Mouse (Mus musculus): ENCODE results near the gene Cnga3. TPM values are rescaled to one million over a fixed set of nuclear protein-coding genes. Genes with fewer than 3 reads are reported as not detected.

Cnga3 gene
- polyA plus RNA-seq, 1 experiment from 2014 or later: not detected

GRCm38 (mm10) chr1:37307586-37307985 is 93.4 kb downstream of the Cnga3 start:
- Histone ChIP-seq H3K9me3 (ENCODE audit: control insufficient read depth, low read length) (0 out of 2 replicates have a peak, but pooled peaks cover 2% of the 10 kb centered on the region), H3K9ac (ENCODE audit: low read length) (no peak overlapping the region), H3K36me3 (ENCODE audit: control insufficient read depth, insufficient read depth, low read length) (no peaks in the 10 kb centered on the region), H3K4me1 (ENCODE audit: control insufficient read depth, insufficient read depth, low read length) (no peaks in the 10 kb centered on the region), H3K4me2 (ENCODE audit: low read depth, severe bottlenecking) (no peak overlapping the region), H3K27ac (replicated peaks; ENCODE audit: low read depth, low read length) (no peak overlapping the region), H3K27me3 (ENCODE audit: control insufficient read depth, insufficient read depth, low read length) (no peaks in the 10 kb centered on the region), H3K4me3 (ENCODE audit: low read depth, low read length) (no peak overlapping the region)
- ATAC-seq (ENCODE audit: insufficient number of reproducible peaks, low FRiP score, low TSS enrichment, low read depth) (no peak), DNase-seq (ENCODE audit: low spot score) (no peak)
- 96% methylated on average over 2 of the region's 2 CpGs for WGBS

DNA sequence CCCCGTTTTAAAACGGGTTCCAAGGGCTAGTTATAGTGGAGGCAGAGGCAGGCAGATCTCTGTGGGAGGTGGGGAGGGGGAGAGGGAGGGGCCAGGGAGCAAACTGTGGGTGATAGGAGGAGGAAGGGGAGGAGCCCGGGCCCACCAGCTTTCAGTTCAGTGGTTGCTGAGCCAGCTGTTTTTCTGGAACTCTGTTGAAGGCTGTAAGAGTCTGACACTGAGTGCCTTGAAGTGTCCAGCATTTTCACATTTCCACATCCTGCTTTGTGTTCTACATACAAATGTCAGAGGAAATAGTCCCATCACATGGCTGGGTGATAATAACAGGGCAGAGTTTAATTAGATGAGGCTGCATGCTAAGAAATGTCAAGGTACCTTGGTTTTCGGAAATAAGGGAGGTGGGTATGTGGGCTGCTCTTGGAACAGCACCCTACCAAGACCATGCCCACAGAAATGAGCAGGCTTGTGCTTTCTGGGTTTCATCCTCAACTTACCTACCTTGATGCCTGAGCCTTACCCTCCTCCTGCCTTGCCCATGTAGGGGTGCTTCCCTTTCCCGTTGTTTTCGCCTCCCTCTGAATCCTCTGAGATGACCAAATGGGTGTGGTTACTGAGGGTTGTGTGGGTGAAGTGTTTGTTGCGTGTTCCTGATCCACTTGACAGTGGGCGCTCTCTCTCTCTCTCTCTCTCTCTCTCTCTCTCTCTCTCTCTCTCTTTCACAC is 93.9 kb downstream of the Cnga3 start:
- no peak overlapping the region for H3K27ac ChIP-seq (replicated peaks; ENCODE audit: low read depth, low read length)
- 84% methylated on average over 8 of the region's 8 CpGs for WGBS
- H3K4me2 ChIP-seq (ENCODE audit: low read depth, severe bottlenecking): no peak overlapping the region
- no peaks in the 10 kb centered on the region for H3K36me3 ChIP-seq (ENCODE audit: control insufficient read depth, insufficient read depth, low read length)
- no peak overlapping the region for H3K9ac ChIP-seq (ENCODE audit: low read length)
- no peaks in the 10 kb centered on the region for H3K4me1 ChIP-seq (ENCODE audit: control insufficient read depth, insufficient read depth, low read length)
- H3K4me3 ChIP-seq (ENCODE audit: low read depth, low read length): no peak overlapping the region
- ATAC-seq (ENCODE audit: insufficient number of reproducible peaks, low FRiP score, low TSS enrichment, low read depth) (no peak), DNase-seq (ENCODE audit: low spot score) (no peak)
- 0 out of 2 replicates have a peak, but pooled peaks cover 2% of the 10 kb centered on the region for H3K9me3 ChIP-seq (ENCODE audit: control insufficient read depth, low read length)
- H3K27me3 ChIP-seq (ENCODE audit: control insufficient read depth, insufficient read depth, low read length): no peaks in the 10 kb centered on the region

- DNase-seq (ENCODE audit: low spot score) (no peak), ATAC-seq (ENCODE audit: insufficient number of reproducible peaks, low FRiP score, low TSS enrichment, low read depth) (no peak)
- WGBS: 70% methylated on average over 3 of the region's 3 CpGs
- Histone ChIP-seq H3K9me3 (ENCODE audit: control insufficient read depth, low read length) (0 out of 2 replicates have a peak, but pooled peaks cover 2% of the 10 kb centered on the region), H3K4me2 (ENCODE audit: low read depth, severe bottlenecking) (no peak overlapping the region), H3K4me1 (ENCODE audit: control insufficient read depth, insufficient read depth, low read length) (no peaks in the 10 kb centered on the region), H3K4me3 (ENCODE audit: low read depth, low read length) (no peak overlapping the region), H3K27ac (replicated peaks; ENCODE audit: low read depth, low read length) (no peak overlapping the region), H3K27me3 (ENCODE audit: control insufficient read depth, insufficient read depth, low read length) (no peaks in the 10 kb centered on the region), H3K9ac (ENCODE audit: low read length) (no peak overlapping the region), H3K36me3 (ENCODE audit: control insufficient read depth, insufficient read depth, low read length) (no peaks in the 10 kb centered on the region)
These were observed 94.5 kb downstream of the Cnga3 start for GRCm38 (mm10) chr1:37308743-37309100.

- 95% methylated on average over 4 of the region's 4 CpGs for WGBS
- H3K9ac ChIP-seq (ENCODE audit: low read length): no peak overlapping the region
- no peak overlapping the region for H3K4me2 ChIP-seq (ENCODE audit: low read depth, severe bottlenecking)
- H3K4me1 ChIP-seq (ENCODE audit: control insufficient read depth, insufficient read depth, low read length): no peaks in the 10 kb centered on the region
- H3K9me3 ChIP-seq (ENCODE audit: control insufficient read depth, low read length): 0 out of 2 replicates have a peak, but pooled peaks cover 2% of the 10 kb centered on the region
- ATAC-seq (ENCODE audit: insufficient number of reproducible peaks, low FRiP score, low TSS enrichment, low read depth) (no peak), DNase-seq (ENCODE audit: low spot score) (no peak)
- no peaks in the 10 kb centered on the region for H3K36me3 ChIP-seq (ENCODE audit: control insufficient read depth, insufficient read depth, low read length)
- no peak overlapping the region for H3K4me3 ChIP-seq (ENCODE audit: low read depth, low read length)
- no peaks in the 10 kb centered on the region for H3K27me3 ChIP-seq (ENCODE audit: control insufficient read depth, insufficient read depth, low read length)
- no peak overlapping the region for H3K27ac ChIP-seq (replicated peaks; ENCODE audit: low read depth, low read length)
These were observed 95.8 kb downstream of the Cnga3 start for GRCm38 (mm10) chr1:37309939-37310515.

Other genes with a start within 250 kb of the Cnga3 start
- 0.61 and 0.87 TPM in 2 replicates for gene Vwa3b, start 187.8 kb upstream of the Cnga3 start, polyA plus RNA-seq (2014; fragmentation: Nextera tagmentation; extraction: Ambion mirVana)
- gene Inpp4a, start 85.4 kb downstream of the Cnga3 start, polyA plus RNA-seq (2014; fragmentation: Nextera tagmentation; extraction: Ambion mirVana): 12.6 and 13.3 TPM in 2 replicates
- gene Coa5, start 215.7 kb downstream of the Cnga3 start, polyA plus RNA-seq (2014; fragmentation: Nextera tagmentation; extraction: Ambion mirVana): 58.8 and 60.5 TPM in 2 replicates
- 111 and 118 TPM in 2 replicates for gene Unc50, start 215.7 kb downstream of the Cnga3 start, polyA plus RNA-seq (2014; fragmentation: Nextera tagmentation; extraction: Ambion mirVana)